Mouse (Mus musculus) C2C12 (cell line): Measurements from ENCODE around the gene Zfp688. TPM values are rescaled to one million over a fixed set of nuclear protein-coding genes. Genes with fewer than 3 reads are reported as not detected.
"Not testable (repeated sequence)": the region's sequence is repeated elsewhere in the genome, so short reads cannot be mapped to it uniquely, and the experiment has no call there.

Source experiments
- H3K27me3 ChIP-seq: one replicate; pipeline ENCODE4 v1.6.1; 2011; ENCODE audit not compliant: control insufficient read depth, insufficient read depth, insufficient read length
- H3K36me3 ChIP-seq: one replicate; pipeline ENCODE4 v1.6.1; 2011; ENCODE audit not compliant: control insufficient read depth, insufficient read depth
- H3K4me3 ChIP-seq: one replicate; pipeline ENCODE4 v1.5.1; 2011; ENCODE audit warnings: mild to moderate bottlenecking, control low read depth; ENCODE audit not compliant: poor library complexity, insufficient read depth, severe bottlenecking
- H3K79me2 ChIP-seq: one replicate; pipeline ENCODE4 v1.6.1; 2011; ENCODE audit not compliant: control insufficient read depth, insufficient read depth
- H3K79me3 ChIP-seq: one replicate; pipeline ENCODE4 v1.6.1; 2011; ENCODE audit warnings: low read depth, control low read depth
- H3ac ChIP-seq: one replicate; pipeline ENCODE3; 2011; ENCODE audit warnings: low read depth; ENCODE audit not compliant: control insufficient read depth, insufficient read length
- CEBPB ChIP-seq: IDR thresholded peaks from one replicate; pipeline ENCODE4 v1.6.1; 2011; ENCODE audit warnings: low read depth, mild to moderate bottlenecking, control low read depth, moderate library complexity
- CTCF ChIP-seq: IDR thresholded peaks from one replicate; pipeline ENCODE4 v1.5.1; 2011; ENCODE audit not compliant: control insufficient read depth, insufficient read depth, insufficient read length
- FOSL1 ChIP-seq: IDR thresholded peaks from one replicate; pipeline ENCODE4 v1.8.0; 2011; ENCODE audit warnings: mild to moderate bottlenecking, low read length; ENCODE audit not compliant: poor library complexity, insufficient read depth, severe bottlenecking
- MAX ChIP-seq: IDR thresholded peaks from one replicate; pipeline ENCODE4 v1.6.1; 2011; ENCODE audit warnings: mild to moderate bottlenecking, control low read depth
- MYOD1 ChIP-seq: IDR thresholded peaks from one replicate; pipeline ENCODE4 v1.6.1; 2011; ENCODE audit warnings: low read depth; ENCODE audit not compliant: control insufficient read depth, insufficient read length
- MYOG ChIP-seq: IDR thresholded peaks from one replicate; pipeline ENCODE4 v1.6.1; 2011; ENCODE audit not compliant: control insufficient read depth, insufficient read length; ENCODE audit errors: extremely low read depth
- USF1 ChIP-seq: IDR thresholded peaks from one replicate; pipeline ENCODE4 v1.6.1; 2011; ENCODE audit warnings: low read depth, mild to moderate bottlenecking, control low read depth, moderate library complexity
- polyA plus RNA-seq: library from polyadenylated mRNA; unstranded; fragments of >200 nt; fragmentation: generic; extraction: Trizol; gene quantifications from one replicate; pipeline ENCODE4 v1.2.1, GENCODE M21; 2012; ENCODE audit warnings: missing spikeins

Zfp688 gene
- polyA plus RNA-seq, 1 experiment, result 8.2 TPM

DNA sequence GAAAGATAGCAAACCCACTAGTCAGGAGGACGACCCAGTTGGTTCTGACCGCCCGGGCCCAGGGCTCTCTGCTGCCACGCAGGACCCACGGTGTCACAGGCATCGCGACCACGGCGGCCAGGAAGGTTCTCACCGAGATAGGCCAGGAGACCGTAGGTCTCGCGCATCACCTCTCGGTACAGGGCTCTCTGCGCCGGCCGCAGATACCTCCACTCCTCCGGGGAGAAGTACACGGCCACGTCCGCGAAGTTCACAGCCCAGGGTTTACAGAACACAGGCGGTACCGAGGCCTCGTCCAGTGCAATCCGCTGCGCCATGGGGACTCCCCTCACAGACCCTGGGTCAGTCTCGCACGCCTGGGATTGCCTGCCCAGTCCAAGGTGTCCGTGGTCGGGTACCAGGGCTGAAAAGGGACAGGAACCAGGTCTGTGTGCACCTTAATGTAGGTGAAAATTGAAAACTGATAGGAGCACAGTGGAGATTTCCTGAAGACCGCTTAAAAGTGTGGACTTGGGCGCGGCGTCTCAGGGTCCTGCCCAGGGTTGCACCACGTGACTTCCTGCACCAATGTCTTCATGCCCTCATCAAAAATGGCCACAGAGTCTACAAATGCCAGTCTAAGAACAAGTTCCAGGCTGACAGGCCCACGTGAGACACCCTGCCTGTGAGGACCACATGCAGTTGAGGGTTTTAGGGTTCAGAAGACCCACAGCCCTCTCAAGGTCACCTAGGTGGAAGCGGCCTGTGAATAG lies 35.1 kb downstream of the Zfp688 start, which contains the start of gene 9130019O22Rik:
Gene 9130019O22Rik (minus strand): TSS at position 526 of the 752 bp plus-strand sequence.
- Histone ChIP-seq H3ac (no peak within 1 kb of the TSS), H3K36me3 (no peaks in the 10 kb centered on the region), H3K79me3 (no peaks in the 10 kb centered on the region), H3K27me3 (no peaks in the 10 kb centered on the region), H3K79me2 (no peaks in the 10 kb centered on the region), H3K4me3 (no peak within 1 kb of the TSS)
- TF ChIP-seq MAX (no peak), MYOD1 (no peak), USF1 (peak; percentile 63)

DNA sequence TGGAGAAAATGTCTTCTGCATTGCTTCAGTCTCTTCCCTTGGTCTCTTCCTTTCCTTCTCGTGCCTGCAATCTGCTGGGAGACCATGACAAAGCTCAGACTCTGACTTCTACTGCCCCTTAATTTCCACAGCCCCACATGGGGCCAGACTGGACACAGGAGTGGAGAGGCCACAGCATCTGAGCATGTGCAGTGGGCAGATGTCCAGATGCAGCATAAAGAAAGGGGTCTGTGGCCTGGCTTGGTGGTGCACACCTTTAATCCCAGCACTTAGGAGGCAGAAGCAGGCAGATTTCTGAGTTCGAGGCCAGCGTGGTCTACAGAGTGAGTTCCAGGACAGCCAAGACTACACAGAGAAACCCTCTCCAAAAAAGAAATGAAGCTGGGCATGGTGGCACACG lies 36.3 kb downstream of the Zfp688 start:
- not testable (repeated sequence) for H3K79me2 ChIP-seq, H3K4me3 ChIP-seq, H3K79me3 ChIP-seq, H3K27me3 ChIP-seq, H3K36me3 ChIP-seq, H3ac ChIP-seq

DNA sequence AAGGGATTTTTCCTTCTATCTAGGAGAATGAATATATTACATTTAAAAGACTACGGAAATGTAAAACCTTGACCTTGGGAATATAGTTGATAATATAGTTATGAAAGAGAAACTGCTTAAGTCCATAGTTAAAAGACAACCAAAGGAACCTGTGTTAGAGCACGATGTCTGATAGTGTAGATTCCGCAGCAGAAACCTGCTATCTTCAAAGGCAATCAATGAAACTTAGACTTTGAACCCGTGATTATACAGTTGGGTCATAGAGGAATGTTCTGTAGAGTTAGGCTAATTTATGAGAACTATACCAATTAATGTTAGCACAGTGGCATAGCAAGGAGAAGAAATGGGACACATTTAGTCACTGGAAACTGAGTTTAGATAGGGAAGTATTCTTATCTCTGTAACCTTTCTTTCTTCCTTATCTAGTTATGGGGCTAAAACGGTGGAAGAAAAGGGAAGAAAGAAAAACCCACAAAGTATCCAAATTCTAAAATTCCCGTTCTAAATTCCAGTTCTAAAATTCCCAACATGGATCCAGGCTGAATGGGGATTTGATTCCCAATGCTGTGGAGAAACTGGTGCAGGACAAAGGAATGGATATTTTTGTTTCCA lies 43.5 kb downstream of the Zfp688 start:
- Histone ChIP-seq H3K4me3 (no peak overlapping the region), H3K36me3 (peaks cover 8% of the 10 kb centered on the region), H3K27me3 (no peaks in the 10 kb centered on the region), H3K79me2 (peaks cover 14% of the 10 kb centered on the region), H3ac (no peak overlapping the region), H3K79me3 (no peaks in the 10 kb centered on the region)
- TF ChIP-seq FOSL1 (no peak), CEBPB (no peak), MYOD1 (no peak), MYOG (no peak), MAX (no peak), USF1 (no peak), CTCF (no peak)

DNA sequence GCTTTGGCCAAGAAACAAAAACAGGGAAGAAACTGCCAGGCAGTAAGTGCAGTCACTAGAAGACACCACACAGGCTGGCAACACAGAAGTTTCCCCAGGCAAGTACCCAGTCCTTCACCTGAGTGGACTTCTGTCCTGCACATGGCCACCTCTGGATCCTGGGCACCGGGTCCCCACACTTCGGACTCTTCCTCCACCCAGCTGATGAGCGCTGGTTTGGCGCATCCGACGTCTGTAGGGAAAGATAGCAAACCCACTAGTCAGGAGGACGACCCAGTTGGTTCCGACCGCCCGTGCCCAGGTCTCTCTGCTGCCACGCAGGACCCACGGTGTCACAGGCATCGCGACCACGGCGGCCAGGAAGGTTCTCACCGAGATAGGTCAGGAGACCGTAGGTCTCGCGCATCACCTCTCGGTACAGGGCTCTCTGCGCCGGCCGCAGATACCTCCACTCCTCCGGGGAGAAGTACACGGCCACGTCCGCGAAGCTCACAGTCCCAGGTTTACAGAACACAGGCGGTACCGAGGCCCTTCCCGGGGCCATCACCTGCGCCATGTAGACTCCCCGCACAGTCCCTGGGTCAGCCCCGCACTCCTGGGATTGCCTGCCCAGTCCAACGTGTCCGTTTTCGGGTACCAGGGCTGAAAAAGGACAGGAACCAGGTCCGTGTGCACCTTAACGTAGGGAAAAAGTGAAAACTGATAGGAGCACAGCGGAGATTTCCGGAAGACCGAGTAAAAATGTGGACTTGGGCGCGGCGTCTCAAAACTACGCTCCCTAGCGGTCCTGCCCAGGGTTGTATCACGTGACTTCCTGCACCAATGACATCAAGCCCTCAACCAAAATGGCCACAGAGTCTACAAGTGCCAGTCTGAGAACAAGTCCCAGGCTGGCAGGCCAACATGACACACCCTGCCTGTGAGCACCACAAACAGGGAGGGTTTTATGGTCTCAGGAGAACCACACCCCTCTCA lies 46.3 kb downstream of the Zfp688 start, which contains the start of gene Zfp747:
Gene Zfp747 (minus strand): TSS at position 780 of the 975 bp plus-strand sequence.
- not testable (repeated sequence) for H3K27me3 ChIP-seq, H3K79me3 ChIP-seq
- Histone ChIP-seq H3K36me3 (peaks cover 11% of the 10 kb centered on the region), H3K4me3 (peak within 1 kb of the TSS; percentile 49), H3K79me2 (peaks cover 14% of the 10 kb centered on the region), H3ac (peak within 1 kb of the TSS; percentile 80)
- peak; percentile 28 for TF ChIP-seq CTCF
- TF ChIP-seq USF1, result peak; percentile 96
- peak; percentile 68 for TF ChIP-seq MAX

DNA sequence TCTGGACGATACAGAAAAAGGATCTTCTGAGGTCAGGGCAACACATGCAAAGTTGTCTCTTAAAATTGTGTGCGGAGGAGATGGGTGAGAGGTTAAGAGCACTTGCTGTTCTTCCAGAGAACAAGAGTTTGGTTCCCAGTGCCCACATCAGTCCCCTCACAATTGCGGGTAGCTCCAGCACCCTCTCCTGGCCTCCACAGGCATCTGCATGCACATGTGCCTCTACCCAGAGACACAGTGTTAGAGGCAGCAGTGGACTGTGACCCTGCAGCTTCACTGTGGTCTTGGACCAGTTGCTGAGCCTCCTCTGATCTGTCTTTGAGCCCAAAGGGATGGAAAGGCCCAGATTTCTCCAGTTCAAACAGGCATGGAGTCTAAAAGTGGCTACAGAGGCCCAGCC lies 50.0 kb downstream of the Zfp688 start:
- peaks cover 14% of the 10 kb centered on the region for H3K79me2 ChIP-seq

DNA sequence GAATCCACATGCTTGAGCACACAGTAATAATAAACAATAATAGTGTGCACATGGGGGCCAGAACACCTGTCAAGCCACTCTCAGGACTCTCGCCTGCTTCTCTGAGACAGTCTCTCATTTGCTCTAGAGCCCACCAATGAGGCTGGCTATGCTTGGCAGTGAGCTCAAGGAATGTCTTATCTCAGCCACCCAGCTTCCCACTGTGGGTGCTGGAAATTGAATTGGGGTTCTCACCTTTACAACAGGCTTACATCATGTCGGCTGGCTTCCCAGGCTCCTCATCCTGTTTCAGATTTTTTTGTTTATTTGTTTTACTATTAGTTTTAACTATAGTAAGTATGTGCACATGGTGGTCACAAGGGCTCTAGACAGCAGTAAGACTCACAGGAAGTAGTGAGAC lies 50.7 kb downstream of the Zfp688 start:
- Histone ChIP-seq H3K36me3 (peaks cover 11% of the 10 kb centered on the region), H3K79me3 (no peaks in the 10 kb centered on the region), H3K27me3 (no peaks in the 10 kb centered on the region), H3K79me2 (peaks cover 14% of the 10 kb centered on the region), H3K4me3 (no peak overlapping the region), H3ac (no peak overlapping the region)
- TF ChIP-seq MYOG (no peak), CEBPB (no peak), CTCF (no peak), FOSL1 (no peak), MYOD1 (no peak), MAX (no peak), USF1 (no peak)

More for the DNA sequence above, 50.0 kb downstream of the Zfp688 start:
- H3K27me3 ChIP-seq, H3K79me3 ChIP-seq, H3ac ChIP-seq, H3K4me3 ChIP-seq: not testable (repeated sequence)
- peaks cover 11% of the 10 kb centered on the region for H3K36me3 ChIP-seq

Other genes with a start within 250 kb of the Zfp688 start
- gene Cd2bp2, start 226.0 kb downstream of the Zfp688 start, polyA plus RNA-seq, result 56.2 TPM
- gene Tbc1d10b, start 213.6 kb downstream of the Zfp688 start, polyA plus RNA-seq, result 41.4 TPM
- gene Mylpf, start 213.2 kb downstream of the Zfp688 start, polyA plus RNA-seq, result 39.4 TPM
- gene Zfp553, start 189.0 kb downstream of the Zfp688 start, polyA plus RNA-seq, result 16.1 TPM
- gene Sept1, start 188.9 kb downstream of the Zfp688 start, polyA plus RNA-seq, result 1.7 TPM
- gene Zfp771, start 177.8 kb downstream of the Zfp688 start, polyA plus RNA-seq, result 38.0 TPM
- 226 TPM for gene Dctpp1, start 161.4 kb downstream of the Zfp688 start, polyA plus RNA-seq
- gene Sephs2, start 148.0 kb downstream of the Zfp688 start, polyA plus RNA-seq, result 41.4 TPM
- 0.07 TPM for gene Itgal, start 125.8 kb downstream of the Zfp688 start, polyA plus RNA-seq
- gene Zfp768, start 76.5 kb downstream of the Zfp688 start, polyA plus RNA-seq, result 17.5 TPM
- 5.1 TPM for gene Zfp747, start 46.0 kb downstream of the Zfp688 start, polyA plus RNA-seq
- gene 9130019O22Rik, start 34.9 kb downstream of the Zfp688 start, polyA plus RNA-seq, result 0.32 TPM
- 2.9 TPM for gene E430018J23Rik, start 28.4 kb downstream of the Zfp688 start, polyA plus RNA-seq
- 1.9 TPM for gene Zfp764, start 15.2 kb downstream of the Zfp688 start, polyA plus RNA-seq
- 3.7 TPM for gene Zfp689, start 27.1 kb upstream of the Zfp688 start, polyA plus RNA-seq
- 28.6 TPM for gene Prr14, start 37.5 kb upstream of the Zfp688 start, polyA plus RNA-seq
- 20.9 TPM for gene Fbrs, start 57.1 kb upstream of the Zfp688 start, polyA plus RNA-seq
- gene Srcap, start 89.9 kb upstream of the Zfp688 start, polyA plus RNA-seq, result 24.1 TPM
- 14.9 TPM for gene Gm42715, start 97.5 kb upstream of the Zfp688 start, polyA plus RNA-seq
- gene Tmem265, start 139.3 kb upstream of the Zfp688 start, polyA plus RNA-seq, result not detected
- 21.1 TPM for gene Phkg2, start 151.3 kb upstream of the Zfp688 start, polyA plus RNA-seq
- gene Ccdc189, start 166.5 kb upstream of the Zfp688 start, polyA plus RNA-seq, result 4.2 TPM
- gene Rnf40, start 166.7 kb upstream of the Zfp688 start, polyA plus RNA-seq, result 29.7 TPM
- gene Zfp629, start 193.7 kb upstream of the Zfp688 start, polyA plus RNA-seq, result 5.2 TPM